Mouse (Mus musculus) WW6 (cell line): Measurements from ENCODE around the gene Grm6.

Source experiments
- DNase-seq: peaks from one replicate; pipeline ENCODE4 v3.0.0-alpha.2; 2013; ENCODE audit warnings: low read depth, low spot score

Grm6 gene

DNA sequence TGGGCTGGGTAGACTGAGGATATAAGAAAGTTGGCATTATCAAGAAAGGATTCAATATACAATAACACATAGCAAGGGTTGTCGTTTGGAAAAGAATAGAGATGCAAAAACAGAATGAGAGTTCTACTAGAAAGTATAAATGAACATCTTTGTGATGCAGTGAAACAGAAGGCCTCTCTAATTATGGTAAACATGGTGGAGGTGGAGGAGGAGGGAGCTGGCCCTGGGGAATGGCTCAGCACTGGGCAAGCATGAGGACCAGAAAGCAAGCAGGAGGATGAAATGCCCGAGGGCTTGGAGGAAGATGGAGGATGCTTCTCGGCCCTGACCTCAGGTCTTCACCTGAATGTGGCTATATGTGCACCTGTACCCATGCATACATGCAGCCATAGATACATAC is 64.0 kb downstream of the Grm6 start:
- no peak for DNase-seq
